Mouse (Mus musculus): ENCODE results near the gene Gm7534.

The Gm7534 gene

DNA sequence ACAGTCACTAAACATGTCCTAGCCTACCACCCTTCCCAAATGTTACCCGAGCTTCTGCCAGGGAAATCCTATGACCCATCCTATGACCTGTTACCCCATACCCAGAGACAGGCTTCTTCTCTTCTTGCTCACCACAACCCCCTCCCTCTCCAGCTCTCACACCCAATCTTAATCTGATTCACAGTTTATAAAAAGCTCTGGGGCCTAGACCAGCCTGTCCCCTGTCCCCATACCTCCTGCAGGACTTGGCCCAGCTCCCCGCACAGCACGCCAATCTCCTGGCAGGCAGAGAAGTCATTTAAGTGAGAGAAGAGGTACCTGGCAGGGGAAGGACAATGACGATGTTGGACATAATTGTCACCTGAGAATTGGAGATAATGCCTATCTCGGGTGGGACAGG lies 32.1 kb upstream of the Gm7534 start:
- TF ChIP-seq GATA4 (IDR thresholded peaks at IDR 0.05; ENCODE audit: insufficient replicate concordance, low read length), result no peak

DNA sequence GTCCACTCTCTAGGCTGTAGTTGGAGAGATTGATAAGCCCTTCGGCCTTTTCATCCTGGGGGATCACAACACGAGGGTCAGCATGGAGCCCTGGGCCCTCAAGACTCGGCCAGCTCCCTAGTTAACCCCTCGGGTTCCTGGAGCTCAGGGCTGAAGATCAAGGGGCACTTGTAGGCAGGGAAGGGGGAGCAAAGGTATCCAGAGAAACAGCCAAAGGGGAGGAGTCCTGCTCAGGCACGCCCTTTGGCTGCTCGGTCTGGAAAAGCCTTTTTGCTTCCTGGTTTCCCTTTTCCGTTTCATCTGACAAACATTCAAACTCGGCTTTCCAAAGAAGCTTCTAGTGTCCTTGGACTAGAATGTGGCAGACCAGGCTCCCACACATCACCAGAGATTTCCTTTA lies 27.6 kb upstream of the Gm7534 start:
- no peak for TF ChIP-seq GATA4 (IDR thresholded peaks at IDR 0.05; ENCODE audit: insufficient replicate concordance, low read length)

GRCm38 (mm10) chr4:134227194-134227593 lies 24.4 kb upstream of the Gm7534 start, which contains the start of gene Catsper4:
Gene Catsper4, minus strand, starts transcription at chr4:134227383.
- TF ChIP-seq GATA4 (IDR thresholded peaks at IDR 0.05; ENCODE audit: insufficient replicate concordance, low read length), result no peak

DNA sequence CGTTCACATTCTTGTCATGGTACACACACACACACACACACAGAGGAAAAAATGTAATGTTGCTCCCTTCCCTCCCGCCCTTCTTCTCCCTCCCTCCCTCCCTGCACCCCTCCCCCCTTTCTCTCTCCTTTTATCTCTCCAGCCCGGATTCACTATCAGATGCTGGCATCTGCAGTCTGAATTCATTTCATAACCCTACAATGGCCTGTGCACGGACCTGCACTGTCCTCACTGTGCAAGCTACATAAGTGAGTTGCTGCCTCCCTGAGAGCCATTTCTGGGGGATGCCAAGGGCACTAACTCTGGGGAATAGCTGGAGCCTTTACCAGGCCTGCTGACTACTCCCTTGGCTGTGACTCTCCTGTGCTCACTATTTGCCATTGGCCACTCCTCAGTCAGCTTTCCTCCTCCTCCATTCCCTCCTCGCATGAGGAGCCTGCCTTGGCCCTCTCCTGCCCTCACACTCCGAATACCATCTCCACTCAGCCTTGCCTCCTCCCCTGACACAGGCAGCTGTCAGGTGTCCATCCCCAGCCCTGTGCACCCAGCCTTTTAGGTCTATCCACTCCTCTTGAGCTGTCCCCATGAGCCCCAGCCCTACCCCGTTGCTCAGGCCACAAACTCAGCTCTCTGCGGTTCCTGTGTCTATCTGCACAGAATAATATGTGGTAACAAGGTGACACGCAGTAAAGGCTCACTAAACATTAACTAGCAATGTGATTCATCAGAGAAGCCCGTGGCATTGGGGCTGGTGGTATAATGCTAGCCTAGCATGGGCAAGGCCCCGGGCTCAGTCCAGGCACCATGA lies 20.2 kb upstream of the Gm7534 start:
- no peak for TF ChIP-seq GATA4 (IDR thresholded peaks at IDR 0.05; ENCODE audit: insufficient replicate concordance, low read length)

GRCm38 (mm10) chr4:134206488-134207053 lies 3.8 kb upstream of the Gm7534 start:
- TF ChIP-seq GATA4 (IDR thresholded peaks at IDR 0.05; ENCODE audit: insufficient replicate concordance, low read length), result no peak

GRCm38 (mm10) chr4:134203340-134203896 lies 614 bp upstream of the Gm7534 start:
- TF ChIP-seq GATA4 (IDR thresholded peaks at IDR 0.05; ENCODE audit: insufficient replicate concordance, low read length), result no peak

GRCm38 (mm10) chr4:134199371-134199770 lies 3.4 kb downstream of the Gm7534 start:
- TF ChIP-seq GATA4 (IDR thresholded peaks at IDR 0.05; ENCODE audit: insufficient replicate concordance, low read length), result no peak

DNA sequence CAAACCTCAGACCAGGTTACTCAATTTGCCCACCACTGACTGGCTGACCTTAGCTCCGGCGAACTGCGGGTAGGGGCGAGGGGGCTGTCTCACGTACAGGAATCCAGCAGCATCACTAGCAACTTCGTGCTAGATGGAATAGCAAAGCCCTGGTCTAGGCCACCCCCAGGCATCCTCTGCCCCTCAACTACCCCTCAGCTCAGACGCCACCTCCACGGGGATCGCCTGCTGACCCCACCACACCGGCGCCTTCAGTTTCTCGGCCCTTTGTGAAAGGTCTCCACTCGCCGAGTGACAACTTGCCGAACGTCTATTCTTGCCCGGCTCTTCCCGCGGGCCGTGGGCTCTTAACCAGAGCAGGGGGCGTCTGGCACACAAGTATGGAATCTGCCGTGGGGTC lies 16.5 kb downstream of the Gm7534 start:
- TF ChIP-seq GATA4 (IDR thresholded peaks at IDR 0.05; ENCODE audit: insufficient replicate concordance, low read length), result no peak

GRCm38 (mm10) chr4:134185569-134185968 lies 17.2 kb downstream of the Gm7534 start:
- no peak for TF ChIP-seq GATA4 (IDR thresholded peaks at IDR 0.05; ENCODE audit: insufficient replicate concordance, low read length)

GRCm38 (mm10) chr4:134183711-134184110 lies 19.1 kb downstream of the Gm7534 start:
- TF ChIP-seq GATA4 (IDR thresholded peaks at IDR 0.05; ENCODE audit: insufficient replicate concordance, low read length), result peak; percentile 37; the same call in 1 of the 2 replicates

DNA sequence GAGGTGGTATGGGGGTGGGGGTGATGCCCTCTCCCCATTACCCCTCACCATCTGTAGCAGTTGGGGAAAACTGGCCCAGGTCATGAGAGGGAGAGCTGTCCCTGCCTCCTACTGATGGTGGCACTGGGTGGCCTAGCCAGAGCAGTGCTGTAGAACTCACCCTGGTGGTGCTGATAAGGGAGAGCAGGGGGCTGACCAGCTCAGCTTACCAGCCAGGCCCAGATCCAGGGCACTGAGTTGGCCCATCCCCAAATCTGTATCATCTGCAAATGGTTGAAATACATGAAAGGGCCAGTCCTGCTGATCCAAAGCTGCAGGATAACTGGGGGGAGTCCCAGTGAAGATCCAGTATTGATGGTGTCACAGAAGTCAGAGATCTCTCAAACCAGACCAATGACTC lies 21.0 kb downstream of the Gm7534 start:
- TF ChIP-seq GATA4 (IDR thresholded peaks at IDR 0.05; ENCODE audit: insufficient replicate concordance, low read length), result no peak

DNA sequence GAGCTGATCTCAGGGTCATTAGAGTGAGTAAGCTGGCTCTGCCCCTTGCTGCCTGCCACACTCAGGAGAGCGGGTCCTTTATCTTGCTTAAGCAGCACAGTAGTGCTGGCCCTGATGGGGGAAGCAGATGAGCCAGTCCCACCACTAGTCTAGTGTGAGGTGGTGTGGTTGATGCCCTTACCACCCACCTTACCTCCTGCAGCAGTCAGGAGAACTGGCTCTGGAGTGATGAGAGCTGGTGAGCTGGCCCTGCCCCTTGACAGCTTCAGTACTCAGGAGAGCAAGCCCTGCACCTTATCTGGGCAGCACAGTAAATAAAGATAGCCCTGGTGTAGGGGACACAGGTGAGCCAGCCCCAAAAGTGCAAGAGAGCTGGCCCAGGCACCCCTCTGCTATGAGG lies 21.7 kb downstream of the Gm7534 start:
- no peak for TF ChIP-seq GATA4 (IDR thresholded peaks at IDR 0.05; ENCODE audit: insufficient replicate concordance, low read length)

DNA sequence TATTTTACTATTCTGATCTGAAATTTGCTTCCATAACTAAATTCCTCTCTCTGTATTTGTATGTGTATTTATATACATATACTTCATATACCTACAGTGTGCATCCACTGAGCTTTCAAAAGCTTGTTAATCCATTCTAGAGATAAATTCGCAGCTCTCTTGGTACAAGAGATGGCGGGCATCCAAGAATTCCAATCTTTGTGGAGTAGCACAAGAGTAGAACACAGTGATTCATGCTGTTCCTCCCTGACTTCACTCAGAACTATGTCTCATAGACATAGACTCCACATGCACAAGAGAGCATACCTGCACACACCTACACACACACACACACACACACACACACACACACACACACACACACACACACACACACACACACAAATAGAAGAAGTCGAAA lies 30.4 kb downstream of the Gm7534 start:
- TF ChIP-seq GATA4 (IDR thresholded peaks at IDR 0.05; ENCODE audit: insufficient replicate concordance, low read length), result no peak

DNA sequence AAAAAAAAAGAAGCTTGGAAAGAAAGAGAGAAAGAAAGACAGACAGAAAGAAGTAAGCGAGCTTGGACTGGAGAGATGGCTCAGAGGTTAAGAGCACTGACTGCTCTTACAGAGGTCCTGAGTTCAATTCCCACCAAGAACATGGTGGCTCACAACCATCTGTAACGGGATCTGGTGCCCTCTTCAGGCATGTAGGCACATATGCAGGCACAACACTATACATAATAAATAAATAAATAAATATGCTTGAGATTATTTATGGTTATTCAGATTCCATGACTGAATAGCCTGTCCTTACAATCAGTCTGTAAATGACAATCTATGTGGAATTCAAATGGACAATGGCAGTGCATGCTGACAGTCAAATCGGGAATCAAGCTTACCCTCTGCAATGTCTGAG lies 35.9 kb downstream of the Gm7534 start:
- no peak for TF ChIP-seq GATA4 (IDR thresholded peaks at IDR 0.05; ENCODE audit: insufficient replicate concordance, low read length)

GRCm38 (mm10) chr4:134165548-134166465 lies 37.0 kb downstream of the Gm7534 start:
- TF ChIP-seq GATA4 (IDR thresholded peaks at IDR 0.05; ENCODE audit: insufficient replicate concordance, low read length), result no peak

Measured in liver, adult (tissue).